Mouse (Mus musculus): Measurements from ENCODE around the gene Brd9.
A peak's percentile ranks its signal among the peaks of the same experiment; 100 is the strongest.

Brd9 gene

DNA sequence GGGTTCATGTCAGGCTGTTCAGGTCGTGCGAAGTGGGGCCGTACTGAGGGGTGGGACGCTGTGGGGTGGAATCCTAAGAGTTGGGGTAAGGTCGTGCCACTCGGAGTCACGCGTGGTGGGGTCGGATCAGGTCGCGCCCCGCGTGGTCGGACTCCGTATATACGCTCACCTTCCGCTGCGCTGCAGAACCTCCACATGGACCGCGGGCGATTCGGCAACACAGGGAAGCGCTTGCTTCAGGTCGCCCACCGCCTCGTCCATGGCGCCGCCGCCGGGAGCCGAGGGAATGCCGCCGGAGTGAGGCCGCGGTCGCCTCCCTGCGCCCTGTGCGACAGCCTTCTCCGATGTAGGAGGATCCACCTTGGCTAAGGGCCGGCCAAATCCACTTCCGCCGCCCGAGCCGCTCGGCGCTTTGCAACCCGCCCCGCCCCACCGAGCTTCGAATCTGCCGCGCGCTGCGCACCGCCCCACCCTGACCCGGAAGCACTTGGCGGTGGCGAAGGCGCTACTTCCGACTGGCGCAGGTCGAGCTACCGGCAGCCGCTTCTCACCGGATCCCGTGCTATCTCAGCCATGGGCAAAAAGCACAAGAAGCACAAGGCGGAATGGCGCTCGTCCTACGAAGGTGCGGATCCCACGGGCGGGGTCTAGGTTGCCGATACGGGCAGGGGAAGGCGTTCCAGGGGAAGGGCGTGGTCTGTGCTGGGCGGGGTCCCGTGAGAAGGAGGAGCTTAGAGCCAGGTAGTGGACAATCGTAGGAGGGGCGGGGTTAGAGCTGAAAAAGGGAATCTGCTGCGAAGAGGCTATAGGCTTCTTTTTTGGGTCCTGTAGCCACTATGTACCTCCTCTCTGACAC is at the start of gene Brd9, which contains the start of gene Trip13:
Brd9 (plus strand) TSS at position 491 of the 856 bp plus-strand sequence.
Trip13 (minus strand) TSS at position 464 of the 856 bp plus-strand sequence.
- peak; percentile 97 for DNase-seq (ENCODE audit: low spot score)

DNA sequence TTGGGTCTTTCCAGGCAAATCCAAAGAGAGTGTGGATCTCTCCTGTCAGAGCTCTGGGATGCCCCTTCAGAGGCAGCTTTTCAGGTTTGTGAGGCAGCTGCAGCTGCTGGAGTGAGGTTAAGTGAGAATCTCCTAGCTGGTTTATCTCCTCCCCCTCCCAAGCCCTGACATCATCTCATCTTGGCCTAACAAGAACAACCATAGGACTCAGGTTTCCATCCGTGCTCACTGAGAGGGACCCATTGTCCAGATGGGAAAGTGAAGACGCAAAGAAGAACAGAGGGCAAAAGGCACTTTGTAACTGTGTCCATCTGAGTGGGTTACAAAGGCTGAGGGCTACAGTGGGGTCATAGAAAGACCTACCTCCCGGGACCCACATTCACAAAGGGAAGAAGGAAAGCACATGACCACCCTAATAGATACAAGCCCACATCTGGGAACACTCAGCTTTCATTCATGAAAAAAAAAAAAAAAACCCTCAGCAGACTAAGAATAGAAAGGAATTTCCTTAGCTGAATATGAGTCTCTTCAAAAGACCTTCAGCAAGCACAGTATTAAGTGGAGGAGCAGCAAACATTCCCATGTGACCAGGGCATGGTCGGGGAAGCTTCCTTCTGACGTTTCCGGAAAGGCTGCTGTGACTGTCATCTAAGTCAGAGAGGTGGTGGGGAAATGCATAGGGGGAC is 45.0 kb upstream of the Brd9 start:
- no peak for DNase-seq (ENCODE audit: low spot score)

DNA sequence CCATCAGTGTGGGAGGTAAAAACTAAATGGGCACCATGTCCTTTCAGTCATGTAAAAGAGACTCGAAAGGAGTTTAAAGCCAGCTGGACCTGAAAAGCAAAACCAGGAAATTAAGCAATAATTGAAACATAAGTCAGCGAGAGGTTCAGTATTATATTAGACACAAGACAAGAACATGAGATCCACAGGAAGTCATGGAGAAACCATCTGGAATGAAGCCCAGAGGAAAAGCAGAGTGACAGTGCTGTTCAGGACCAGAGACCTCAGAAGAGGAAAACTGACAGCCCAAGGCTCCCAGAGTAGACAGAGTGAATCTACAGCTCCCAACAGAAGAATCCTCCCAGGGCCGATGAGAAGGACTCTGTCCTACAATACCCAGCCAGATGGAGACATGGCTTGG is 40.0 kb upstream of the Brd9 start:
- DNase-seq (ENCODE audit: low spot score), result no peak

DNA sequence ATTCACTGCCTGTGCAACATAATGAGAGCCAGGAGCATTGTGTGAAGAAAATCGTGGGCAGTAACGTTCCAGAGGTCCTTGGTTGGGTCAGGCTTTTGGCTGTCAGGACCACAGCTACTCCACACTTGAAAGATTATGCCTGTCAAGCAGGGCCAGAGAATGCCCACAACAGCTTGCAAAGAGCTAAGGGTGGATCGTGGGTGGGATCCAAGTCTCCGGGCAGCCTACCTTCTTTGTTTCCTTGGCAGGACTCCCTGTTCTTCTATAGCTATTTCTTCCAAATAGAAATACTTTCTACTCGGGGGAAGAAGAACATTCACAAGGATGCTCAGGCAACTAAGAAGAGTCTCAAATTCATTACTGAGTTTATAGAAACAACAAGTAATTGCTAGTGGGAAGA is 30.5 kb upstream of the Brd9 start:
- DNase-seq (ENCODE audit: low spot score), result no peak

DNA sequence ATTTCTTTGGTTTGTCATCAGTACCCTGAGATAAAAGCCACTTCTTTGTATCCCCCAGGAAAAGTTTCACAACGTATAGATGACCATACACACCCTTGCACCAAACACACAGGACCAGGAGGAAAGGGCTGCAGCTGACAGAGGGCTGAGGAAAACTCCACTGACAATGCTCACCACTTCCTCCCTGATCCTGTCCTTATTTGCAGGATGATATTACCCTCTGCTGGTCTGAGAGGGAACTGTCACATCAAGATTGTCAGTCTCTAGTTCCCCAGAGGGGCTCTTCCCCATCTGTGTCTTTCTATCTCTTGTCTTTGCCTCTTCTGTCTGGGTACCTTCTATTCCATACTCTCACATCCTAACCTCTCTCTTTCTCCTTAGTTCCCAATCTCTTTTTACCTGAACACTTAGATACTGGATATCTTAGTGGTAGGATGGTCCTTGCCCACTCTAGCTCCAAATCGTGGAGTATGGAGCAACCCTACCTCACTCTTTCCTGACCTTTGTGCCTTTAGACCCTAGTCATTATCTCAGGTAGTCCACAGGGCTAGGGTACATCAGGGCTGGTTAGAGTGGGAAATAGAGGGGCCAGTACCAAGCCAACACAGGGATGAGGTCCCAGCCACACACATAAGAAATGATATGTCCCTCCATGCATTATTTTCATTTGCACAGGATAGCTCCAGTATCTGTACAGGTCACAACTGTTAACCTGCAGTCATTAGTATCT is 29.8 kb upstream of the Brd9 start:
- DNase-seq (ENCODE audit: low spot score), result peak; percentile 34

DNA sequence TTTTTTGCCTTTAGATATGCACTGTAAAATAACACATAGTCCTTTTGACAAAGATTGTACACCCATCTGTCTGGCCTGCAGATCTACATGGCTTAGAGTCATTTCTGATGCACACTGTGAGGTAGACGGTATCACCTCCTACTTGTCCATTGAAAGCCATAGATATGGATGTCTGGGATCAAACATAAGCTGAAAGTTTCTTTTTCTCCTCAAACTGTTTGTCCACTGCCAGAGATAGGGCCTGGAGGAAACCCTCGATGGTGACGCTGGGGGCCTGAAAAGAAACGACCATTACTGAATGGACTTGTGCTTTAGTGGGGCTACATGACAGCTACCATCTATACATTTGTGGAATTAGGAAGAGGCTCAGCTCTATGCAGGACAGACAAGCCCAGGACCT is 24.5 kb upstream of the Brd9 start:
- DNase-seq (ENCODE audit: low spot score), result no peak

DNA sequence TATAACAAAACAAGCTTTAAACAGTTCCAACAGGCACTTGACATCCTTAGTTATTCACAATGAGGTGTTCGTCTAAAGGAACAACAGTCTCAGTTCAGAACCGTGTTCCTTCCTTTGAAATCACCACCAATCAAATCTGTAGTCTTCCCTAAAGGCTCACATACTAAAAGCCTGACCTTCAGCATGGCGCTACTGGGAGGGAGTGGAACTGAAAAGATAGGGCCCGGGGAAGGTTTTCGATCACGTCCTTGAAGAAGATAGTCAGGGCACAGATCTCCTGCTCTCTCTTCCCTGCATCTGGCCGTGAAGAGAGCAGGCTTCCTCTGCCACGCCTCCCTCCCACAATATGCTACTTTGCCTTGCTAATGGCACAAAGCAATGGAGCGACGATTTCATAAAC is 5.4 kb upstream of the Brd9 start:
- no peak for DNase-seq (ENCODE audit: low spot score)

DNA sequence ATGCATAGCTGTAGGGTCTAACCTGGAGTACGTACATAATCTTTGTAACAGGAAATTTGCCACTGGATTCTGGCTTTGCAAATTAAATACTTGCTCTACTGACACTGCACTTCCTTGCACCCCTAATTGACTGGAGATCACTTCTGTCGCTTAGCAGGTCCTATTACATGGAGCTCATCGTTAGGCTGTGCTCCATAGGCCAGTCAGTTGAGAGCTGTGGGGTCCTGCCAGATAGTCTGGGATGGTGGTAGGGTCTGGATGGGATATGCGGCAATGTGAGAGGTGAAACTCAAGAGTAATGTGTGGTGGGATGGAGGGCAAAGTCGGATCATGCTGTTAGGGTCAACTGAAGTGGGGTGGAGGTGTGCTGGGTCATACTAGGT is 682 bp upstream of the Brd9 start:
- DNase-seq (ENCODE audit: low spot score), result no peak

DNA sequence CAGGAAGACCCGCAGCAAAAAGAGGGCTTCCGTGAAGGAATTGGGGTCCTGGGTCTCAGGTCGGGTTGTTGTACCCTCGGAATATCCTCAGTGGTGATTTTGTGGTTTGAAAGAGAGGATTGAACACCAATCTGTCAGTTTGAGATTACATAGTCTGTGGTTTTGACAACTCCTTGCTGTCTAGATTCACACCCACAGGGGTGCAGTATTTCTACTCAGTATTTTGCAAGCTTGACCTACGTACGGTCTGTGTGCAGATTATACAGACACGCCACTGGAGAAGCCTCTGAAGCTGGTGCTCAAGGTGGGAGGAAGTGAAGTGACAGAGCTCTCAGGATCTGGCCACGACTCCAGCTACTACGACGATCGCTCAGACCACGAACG is 558 bp downstream of the Brd9 start:
- DNase-seq (ENCODE audit: low spot score), result no peak

DNA sequence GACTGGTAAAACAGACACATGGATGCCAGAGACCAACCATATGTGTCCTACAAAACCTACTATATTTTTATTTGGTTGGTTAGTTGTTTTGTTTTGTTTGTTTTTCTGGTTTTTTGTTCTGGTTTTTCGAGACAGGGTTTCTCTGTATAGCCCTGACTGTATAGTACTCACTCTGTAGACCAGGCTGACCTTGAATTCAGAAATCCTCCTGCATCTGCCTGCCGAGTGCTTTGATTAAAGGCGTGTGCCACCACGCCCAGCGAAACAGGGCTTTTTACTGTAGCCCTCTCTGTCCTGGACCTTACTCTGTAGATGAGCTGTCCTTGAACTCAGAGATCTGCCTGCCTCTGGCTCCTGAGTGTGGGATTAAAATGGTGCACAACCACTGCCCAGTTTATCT is 1.5 kb downstream of the Brd9 start:
- DNase-seq (ENCODE audit: low spot score), result no peak

DNA sequence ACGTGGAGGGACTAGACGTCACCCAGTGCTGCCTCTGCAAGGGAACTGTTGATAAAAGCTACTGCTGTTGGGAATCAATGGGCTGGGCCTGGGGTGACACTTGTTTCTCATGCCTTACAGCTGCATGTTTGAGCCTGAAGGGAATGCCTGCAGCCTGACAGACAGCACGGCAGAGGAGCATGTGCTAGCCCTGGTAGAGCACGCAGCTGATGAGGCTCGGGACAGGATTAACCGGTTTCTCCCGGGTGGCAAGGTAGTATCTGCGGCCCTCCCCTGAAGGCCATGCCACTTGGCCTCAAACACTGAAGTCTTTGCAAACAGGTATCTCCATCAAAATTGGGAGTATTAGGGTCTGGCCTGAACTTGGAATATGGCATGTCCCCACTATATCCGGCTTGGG is 7.0 kb downstream of the Brd9 start:
- DNase-seq (ENCODE audit: low spot score), result peak; percentile 45

DNA sequence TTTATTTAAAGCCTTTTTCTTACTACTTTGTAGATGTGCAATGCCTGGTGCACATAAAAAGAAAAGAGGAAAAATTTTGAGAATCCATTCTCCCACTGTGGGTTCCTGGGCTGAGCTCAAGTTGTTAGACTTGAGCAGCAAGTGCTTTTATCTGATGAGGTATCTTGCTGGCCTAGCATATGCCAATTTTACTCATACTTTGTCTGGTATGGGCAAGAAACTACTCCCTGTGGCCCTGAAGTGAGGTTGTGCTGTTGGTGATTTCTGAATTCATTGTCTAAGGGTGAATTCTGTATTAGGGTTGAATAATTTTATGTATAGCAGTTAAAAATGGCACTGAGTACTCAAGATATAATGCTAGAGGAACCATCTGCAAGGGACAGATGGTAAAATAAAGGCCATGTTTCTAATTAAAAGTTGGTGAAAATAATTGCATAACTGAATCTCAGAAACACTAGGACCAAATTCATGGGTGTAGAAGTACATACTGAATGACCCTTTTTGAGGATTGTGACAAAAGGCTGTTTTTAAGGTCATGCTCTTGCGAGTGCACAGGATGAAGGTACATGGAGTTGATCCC is 16.0 kb downstream of the Brd9 start:
- no peak for DNase-seq (ENCODE audit: low spot score)

DNA sequence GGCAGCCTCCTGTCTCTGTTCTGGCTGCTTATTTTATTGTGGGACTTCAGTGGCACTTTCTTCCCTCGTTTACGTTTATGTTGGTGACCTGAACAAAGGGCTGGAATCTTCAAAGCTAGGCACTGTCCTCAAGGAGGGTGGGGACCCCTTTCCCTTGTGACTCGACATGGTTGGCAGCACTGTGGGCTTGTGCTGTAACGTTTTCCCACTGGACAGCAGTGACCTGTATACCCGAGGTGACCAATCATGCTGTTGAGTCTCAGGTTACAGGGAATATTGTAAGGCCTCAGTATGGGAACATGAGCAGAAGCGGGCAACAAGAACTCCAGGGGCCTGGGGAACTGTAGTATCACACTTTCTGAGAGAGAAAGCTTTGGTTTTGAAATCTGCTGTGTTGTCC is 17.1 kb downstream of the Brd9 start:
- no peak for DNase-seq (ENCODE audit: low spot score)

DNA sequence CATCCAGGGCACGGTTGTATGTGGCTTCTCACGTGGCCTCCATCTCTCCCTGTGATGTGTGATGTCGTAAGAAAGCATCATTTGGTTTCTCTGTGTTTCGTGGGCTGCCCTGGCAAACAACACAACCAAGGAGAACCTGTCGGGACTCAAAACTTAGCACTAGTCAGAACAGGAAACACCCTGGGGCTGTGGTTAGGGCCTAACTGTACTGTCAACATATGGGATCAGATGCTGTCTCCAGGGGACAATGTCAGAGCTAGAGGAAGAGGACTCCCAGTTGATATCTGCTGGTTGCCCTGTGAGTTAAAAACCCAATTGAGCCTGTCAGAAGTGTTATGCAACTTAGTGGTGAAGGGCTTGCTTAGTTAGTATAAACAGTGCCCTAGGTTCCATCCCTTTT is 17.9 kb downstream of the Brd9 start:
- DNase-seq (ENCODE audit: low spot score), result no peak

DNA sequence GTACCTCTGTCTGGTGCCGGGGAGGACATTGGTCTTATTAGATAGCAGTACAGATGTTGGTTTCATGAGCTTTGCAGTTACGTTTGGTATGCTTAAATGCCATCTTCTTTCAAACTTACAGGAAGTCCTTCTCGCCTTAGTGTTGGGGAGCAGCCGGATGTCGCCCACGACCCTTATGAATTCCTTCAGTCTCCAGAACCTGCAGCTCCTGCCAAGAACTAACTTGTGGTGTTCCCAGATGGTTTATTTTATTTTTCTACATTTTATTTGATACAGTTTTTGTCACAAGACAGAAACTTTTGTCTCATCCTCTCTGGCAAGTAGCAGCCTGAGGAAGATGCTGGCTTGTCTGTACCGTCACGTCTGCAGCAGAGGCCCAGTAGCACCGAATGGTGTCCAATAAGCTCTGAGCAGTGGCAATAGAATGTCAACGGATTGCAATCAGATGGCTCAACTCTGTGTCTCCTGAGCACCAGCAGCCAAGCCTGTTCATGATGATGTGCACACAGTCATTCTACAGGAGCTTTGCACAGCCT is 22.6 kb downstream of the Brd9 start:
- no peak for DNase-seq (ENCODE audit: low spot score)

DNA sequence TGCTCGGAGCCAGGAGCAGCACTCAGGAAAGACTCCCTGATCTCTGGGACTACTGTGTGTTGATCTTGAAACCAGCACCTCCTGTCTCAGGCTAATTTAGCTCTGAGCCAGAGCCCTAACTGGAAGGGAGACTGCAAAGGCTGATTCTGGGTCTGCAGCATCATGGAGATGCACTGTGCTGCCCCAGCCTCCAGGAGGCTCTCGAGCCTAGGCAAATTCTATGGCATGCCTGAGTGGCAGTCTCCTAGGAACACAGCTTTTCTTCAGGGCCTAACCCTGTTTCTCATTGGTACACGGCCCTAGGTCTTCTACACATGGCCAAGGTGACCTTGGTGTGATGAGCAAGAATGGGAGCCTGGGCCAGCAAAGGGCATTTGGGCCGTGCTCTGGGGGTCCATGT is 23.6 kb downstream of the Brd9 start:
- no peak for DNase-seq (ENCODE audit: low spot score)

DNA sequence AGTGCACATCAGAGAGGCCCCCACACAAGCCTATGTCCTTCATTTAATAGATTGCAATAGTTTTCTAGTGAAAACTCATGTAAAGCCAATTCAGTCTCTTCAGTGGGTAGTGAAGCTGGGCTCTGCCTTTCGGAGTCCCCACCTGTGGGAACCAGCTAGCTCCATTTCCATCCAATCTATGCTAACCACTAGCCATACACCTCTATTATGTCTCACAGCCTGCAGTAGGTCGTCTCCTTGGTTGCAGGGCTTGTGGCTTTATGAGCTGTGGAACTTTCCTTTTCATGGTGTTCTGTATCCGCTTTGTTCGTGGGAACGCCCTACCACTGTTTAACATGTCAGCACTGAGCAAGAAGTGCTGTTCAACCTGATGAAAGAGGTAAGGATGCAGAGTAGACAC is 25.9 kb downstream of the Brd9 start, which contains the start of gene Zdhhc11:
Zdhhc11 (plus strand) TSS at position 301 of the 400 bp plus-strand sequence.
- DNase-seq (ENCODE audit: low spot score), result no peak

DNA sequence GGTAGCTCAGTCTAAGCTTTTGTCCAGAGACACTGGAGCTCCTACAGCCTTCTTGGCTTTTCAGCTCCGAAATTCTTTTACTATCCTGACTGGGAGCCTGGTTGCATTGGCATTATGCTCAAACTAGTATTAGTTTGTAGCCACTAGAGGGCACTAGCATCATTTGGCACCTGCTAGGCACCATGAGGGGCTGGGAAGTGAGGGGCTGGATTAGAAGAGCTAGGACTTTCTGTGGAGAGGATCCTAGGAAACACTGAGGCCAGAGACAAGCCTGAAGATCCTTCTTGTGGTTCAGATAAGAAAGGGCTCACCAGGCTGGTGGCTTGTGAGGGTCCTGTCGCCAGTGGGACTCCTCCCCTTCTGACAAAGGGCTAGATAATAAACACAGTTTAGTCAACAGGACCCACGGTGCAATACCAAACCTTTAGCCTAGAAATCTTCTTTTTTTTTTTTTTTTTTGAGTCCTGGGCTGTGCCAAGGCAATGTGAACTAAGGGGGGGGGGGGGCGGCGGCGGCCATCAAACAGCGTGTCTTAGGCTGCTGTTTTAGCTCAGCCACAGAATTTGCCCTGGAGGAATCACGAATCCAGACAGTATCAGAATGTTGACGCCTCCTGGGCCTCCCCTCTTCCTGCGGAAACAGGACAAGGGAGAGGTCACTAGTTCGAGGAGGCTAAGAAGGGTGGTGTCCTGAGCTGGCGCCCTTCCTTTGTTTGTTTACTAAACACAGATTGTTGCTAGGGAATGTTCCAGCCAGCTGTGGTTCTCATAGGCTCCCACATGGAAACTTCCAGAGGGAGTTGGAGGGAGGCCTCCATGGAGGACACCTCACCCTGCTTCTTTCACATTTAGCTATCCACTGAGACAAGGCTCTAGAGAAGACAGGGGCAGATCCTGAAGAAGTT is 33.2 kb downstream of the Brd9 start:
- peak; percentile 47 for DNase-seq (ENCODE audit: low spot score)

DNA sequence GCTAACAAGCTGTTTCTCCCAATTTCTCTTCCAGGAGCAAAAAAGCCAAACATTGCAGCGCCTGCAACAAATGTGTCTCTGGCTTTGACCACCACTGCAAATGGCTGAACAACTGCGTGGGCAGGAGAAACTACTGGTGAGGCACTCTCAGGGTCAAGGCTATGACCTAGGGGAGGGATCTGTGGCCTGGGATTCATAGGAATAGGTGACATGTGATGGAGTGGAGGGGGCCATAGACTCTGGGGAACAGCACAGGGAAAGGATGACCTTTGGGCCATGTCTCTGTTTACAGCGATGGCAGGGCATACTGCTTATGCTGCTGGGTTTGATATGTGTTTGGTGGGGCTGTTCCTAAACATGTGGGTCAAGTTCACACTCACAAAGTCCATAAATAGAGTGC is 36.9 kb downstream of the Brd9 start:
- no peak for DNase-seq (ENCODE audit: low spot score)

DNA sequence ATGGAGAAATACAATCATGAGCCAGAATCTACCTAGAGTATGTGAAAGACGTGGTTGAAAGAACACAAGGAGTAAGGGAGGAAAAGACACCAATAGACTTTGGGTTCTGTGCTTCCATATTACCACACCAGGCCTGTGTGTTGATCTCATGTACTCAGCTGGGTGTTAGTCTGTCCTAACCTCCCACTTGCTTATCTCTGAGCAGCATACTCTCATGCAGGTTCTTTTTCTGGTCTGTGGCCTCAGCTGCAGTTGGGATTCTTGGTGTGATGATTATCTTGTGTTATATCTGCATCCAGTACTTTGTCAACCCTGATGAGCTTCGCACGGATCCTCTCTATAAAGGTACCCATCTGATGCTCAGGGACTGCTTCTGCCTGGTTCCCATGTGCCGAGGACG is 39.3 kb downstream of the Brd9 start:
- no peak for DNase-seq (ENCODE audit: low spot score)

DNA sequence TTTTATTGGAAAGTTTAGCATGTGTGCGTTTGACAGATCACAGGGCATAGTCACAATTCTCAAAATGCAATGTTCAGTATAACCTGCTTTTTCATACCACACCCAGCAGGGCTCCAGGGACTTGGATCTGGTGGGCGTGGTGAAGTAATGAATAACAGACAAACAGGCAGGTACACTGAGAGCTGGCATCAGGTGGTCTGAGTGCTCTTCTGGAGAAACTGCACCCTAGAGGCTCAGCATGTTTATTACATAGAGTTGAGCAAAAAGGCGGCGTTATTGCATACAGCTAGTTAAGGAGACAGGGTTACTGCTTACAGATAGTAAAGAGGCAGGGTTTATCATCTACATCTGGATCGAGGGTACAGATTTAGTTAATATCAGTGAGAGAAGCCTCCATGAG is 52.7 kb downstream of the Brd9 start:
- DNase-seq (ENCODE audit: low spot score), result no peak

Data from urinary bladder, postnatal 25 days (tissue).